Comparison of ENCODE assay signal across 21 mouse cellular contexts in genomic region chr7:64659328-64659727, GRCm38 (mm10).
"Had no signal": no experiment of that assay in that cellular context is flagged by ENCODE, and none has a peak within 500 bp of the region (broad histone marks: within the 10 kb centered on the region; RNA-seq: fewer than 3 reads in every experiment).

No protein-coding gene starts in this region.

- H3K4me2 ChIP-seq: kidney, embryonic 15.5 days; limb, embryonic 12.5 days; limb, embryonic 15.5 days; liver, embryonic 11.5 days; lung, embryonic 14.5 days; midbrain, embryonic 13.5 days; stomach, embryonic 15.5 days had no signal

- DNase-seq: kidney, adult 11 months; kidney, adult 8-10 months; kidney, postnatal 10 days; kidney, postnatal 36 days; layer of hippocampus, postnatal 36 days; liver, postnatal 0 days; lung, embryonic 14.5 days; retina, postnatal 1 day; right cerebral cortex, postnatal 25 days; spleen, adult 18-20 months; thymus, postnatal 25 days had no signal

- H3K36me3 ChIP-seq: kidney, embryonic 15.5 days; limb, embryonic 12.5 days; limb, embryonic 15.5 days; midbrain, embryonic 13.5 days; stomach, embryonic 15.5 days had no signal

- H3K4me1 ChIP-seq: kidney, embryonic 15.5 days; limb, embryonic 15.5 days; stomach, embryonic 15.5 days had no signal

- H3K9me3 ChIP-seq: kidney, embryonic 15.5 days; limb, embryonic 12.5 days; limb, embryonic 15.5 days; midbrain, embryonic 13.5 days; stomach, embryonic 15.5 days had no signal

- H3K4me3 ChIP-seq: kidney, embryonic 15.5 days; left cerebral cortex, adult 2 months; limb, embryonic 12.5 days; limb, embryonic 15.5 days; midbrain, embryonic 13.5 days; stomach, embryonic 15.5 days had no signal

- H3K27me3 ChIP-seq: kidney, embryonic 15.5 days; limb, embryonic 12.5 days; limb, embryonic 15.5 days; midbrain, embryonic 13.5 days; stomach, embryonic 15.5 days had no signal

- H3K9ac ChIP-seq: kidney, embryonic 15.5 days; limb, embryonic 12.5 days; limb, embryonic 15.5 days; liver, embryonic 14.5 days; liver, postnatal 0 days; lung, embryonic 14.5 days; midbrain, embryonic 13.5 days; stomach, embryonic 15.5 days had no signal

- ATAC-seq: liver, postnatal 0 days; lung, postnatal 0 days; midbrain, embryonic 13.5 days had no signal

- H3K27ac ChIP-seq: kidney, embryonic 15.5 days; left cerebral cortex, adult 2 months; limb, embryonic 12.5 days; limb, embryonic 15.5 days; liver, embryonic 14.5 days; macrophage; midbrain, embryonic 13.5 days; stomach, embryonic 15.5 days had no signal
